Mouse (Mus musculus) liver, adult 2 months (tissue): ENCODE results near the gene Cnih3.

Source experiments
- CTCF ChIP-seq: fragments of 200-500 bp; IDR thresholded peaks from 2 replicates; pipeline ENCODE4 v1.5.1; 2011; ENCODE audit warnings: low read depth, low read length, control low read depth
- POLR2A ChIP-seq: fragments of 200-500 bp; IDR thresholded peaks from 2 replicates; pipeline ENCODE4 v1.6.1; 2011; ENCODE audit warnings: low read length, control low read depth; ENCODE audit not compliant: insufficient read depth; ENCODE audit errors: extremely low read depth

DNA sequence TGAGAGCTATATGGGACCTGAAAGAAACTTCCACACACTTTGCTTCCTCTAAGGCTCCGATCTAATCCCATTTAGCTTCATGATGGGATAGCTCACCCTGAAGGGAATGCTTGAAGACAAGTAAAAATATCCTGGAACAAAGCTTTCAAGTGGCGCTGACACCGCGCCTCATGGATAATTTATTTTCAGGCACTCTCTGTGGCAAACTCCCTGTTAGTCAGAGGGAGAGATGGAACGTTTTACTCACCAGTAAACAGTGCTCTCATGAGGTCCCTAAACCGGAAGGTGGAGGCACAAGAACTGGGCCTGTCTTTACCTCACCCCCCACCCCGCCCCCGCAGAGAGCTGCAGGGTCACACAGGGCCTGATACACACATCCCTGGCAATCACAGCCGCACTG, 64.4 kb downstream of the Cnih3 start:
- TF ChIP-seq POLR2A (no peak), CTCF (no peak)
